Mouse (Mus musculus) cerebellum, adult 2 months (tissue): Measurements from ENCODE around the gene Tmub1. TPM values are rescaled to one million over a fixed set of nuclear protein-coding genes. Genes with fewer than 3 reads are reported as not detected.

Source experiments
- DNase-seq, 2 experiments: peaks; one replicate each; pipeline ENCODE4 v3.0.0; 2021
- H3K27ac ChIP-seq: fragments of 200-500 bp; 2 replicates; pipeline ENCODE4 v1.5.1; 2012; ENCODE audit warnings: low read length, control low read depth, inconsistent platforms; ENCODE audit not compliant: insufficient read depth
- H3K27me3 ChIP-seq: fragments of 200-500 bp; 2 replicates; pipeline ENCODE4 v1.6.1; 2012; ENCODE audit warnings: inconsistent platforms, mild to moderate bottlenecking, low read length, moderate library complexity; ENCODE audit not compliant: control insufficient read depth, insufficient read depth
- H3K4me1 ChIP-seq: fragments of 200-500 bp; 2 replicates; pipeline ENCODE4 v1.6.1; 2011; ENCODE audit warnings: low read length; ENCODE audit not compliant: control insufficient read depth, insufficient read depth
- H3K4me3 ChIP-seq: fragments of 200-500 bp; replicated peaks from 2 replicates; pipeline ENCODE3; 2011; ENCODE audit warnings: mild to moderate bottlenecking, low read depth, low read length, control low read depth; ENCODE audit not compliant: insufficient read depth
- CTCF ChIP-seq: fragments of 200-500 bp; IDR thresholded peaks from 2 replicates; pipeline ENCODE4 v1.5.1; 2011; ENCODE audit warnings: low read depth, mild to moderate bottlenecking, control low read depth, low read length, moderate library complexity, borderline replicate concordance; ENCODE audit not compliant: insufficient read depth
- POLR2A ChIP-seq: fragments of 200-500 bp; IDR thresholded peaks from 2 replicates; pipeline ENCODE4 v1.6.1; 2011; ENCODE audit warnings: low read length, control low read depth, borderline replicate concordance; ENCODE audit not compliant: insufficient read depth
- WGBS: fragments of 180-500 bp; shearing (Covaris S2); methylation state at CpG from one replicate; pipeline ENCODE4 v1.1.7; 2018; 5-methylcytosine and 5-hydroxymethylcytosine counted together
- polyA plus RNA-seq: library from polyadenylated mRNA; depleted of rRNA; stranded (reverse); fragments of >200 nt; gene quantifications from 2 replicates; pipeline ENCODE4 v1.2.3, GENCODE M21; 2012

Tmub1 gene
- polyA plus RNA-seq, 1 experiment: 60.6 TPM

- WGBS: 0% methylated on average over 5 of the region's 5 CpGs
- 0 out of 2 replicates have a peak, but pooled peaks have one; percentile 11 for TF ChIP-seq POLR2A
- no peak for TF ChIP-seq CTCF
Measured at GRCm38 (mm10) chr5:24453283-24453984, 5.8 kb upstream of the Tmub1 start.

GRCm38 (mm10) chr5:24452691-24453233, 5.1 kb upstream of the Tmub1 start:
- Histone ChIP-seq H3K4me1 (peaks cover 31% of the 10 kb centered on the region), H3K27ac (peak overlapping the region; percentile 79), H3K27me3 (no peaks in the 10 kb centered on the region), H3K4me3 (peak overlapping the region; percentile 89)
- WGBS: under 1% methylated on average over 29 of the region's 29 CpGs
- DNase-seq: peak in 1 of 2 experiments; percentile 54
- no peak for TF ChIP-seq CTCF
- TF ChIP-seq POLR2A: no peak

More at GRCm38 (mm10) chr5:24453283-24453984, 5.8 kb upstream of the Tmub1 start:
- peak; percentile 89 to 91 for DNase-seq
- peaks cover 31% of the 10 kb centered on the region for H3K4me1 ChIP-seq
- peak overlapping the region; percentile 89 for H3K4me3 ChIP-seq
- H3K27ac ChIP-seq: peak overlapping the region; percentile 79
- H3K27me3 ChIP-seq: no peaks in the 10 kb centered on the region

GRCm38 (mm10) chr5:24452030-24452690, 4.5 kb upstream of the Tmub1 start, which contains the start of gene Agap3:
Gene Agap3 (plus strand): TSS chr5:24452177.
- H3K27me3 ChIP-seq: no peaks in the 10 kb centered on the region
- H3K4me3 ChIP-seq: peak within 1 kb of the TSS; percentile 89
- H3K4me1 ChIP-seq: peaks cover 25% of the 10 kb centered on the region
- under 1% methylated on average over 58 of the region's 85 CpGs for WGBS
- H3K27ac ChIP-seq: peak within 1 kb of the TSS; percentile 79
- DNase-seq: peak; percentile 59 to 68
- TF ChIP-seq CTCF: no peak
- no peak for TF ChIP-seq POLR2A

- peak; percentile 86 to 91 for DNase-seq
- 3% methylated on average over 64 of the region's 66 CpGs for WGBS
- H3K4me1 ChIP-seq: peaks cover 20% of the 10 kb centered on the region
- no peaks in the 10 kb centered on the region for H3K27me3 ChIP-seq
- peak overlapping the region; percentile 89 for H3K4me3 ChIP-seq
- no peak for TF ChIP-seq CTCF
- peak; percentile 46; the same call in 1 of the 2 replicates for TF ChIP-seq POLR2A
- peak overlapping the region; percentile 34; the same call in 1 of the 2 replicates for H3K27ac ChIP-seq
Measured at GRCm38 (mm10) chr5:24451264-24452029, 3.8 kb upstream of the Tmub1 start.

- WGBS: 93% methylated on average over 7 of the region's 7 CpGs
Measured at GRCm38 (mm10) chr5:24446630-24447029, 1.0 kb downstream of the Tmub1 start.

GRCm38 (mm10) chr5:24445428-24446080, 2.1 kb downstream of the Tmub1 start:
- H3K27me3 ChIP-seq: no peaks in the 10 kb centered on the region
- peak in 1 of 2 experiments; percentile 46 for DNase-seq
- H3K4me1 ChIP-seq: peaks cover 7% of the 10 kb centered on the region
- H3K27ac ChIP-seq: peak overlapping the region; percentile 72
- TF ChIP-seq CTCF: no peak
- peak overlapping the region; percentile 66 for H3K4me3 ChIP-seq
- 27% methylated on average over 20 of the region's 20 CpGs for WGBS

More at GRCm38 (mm10) chr5:24446630-24447029, 1.0 kb downstream of the Tmub1 start:
- Histone ChIP-seq H3K27ac (no peak overlapping the region), H3K4me1 (peaks cover 7% of the 10 kb centered on the region), H3K27me3 (no peaks in the 10 kb centered on the region), H3K4me3 (no peak overlapping the region)
- TF ChIP-seq CTCF (no peak), POLR2A (no peak)
- DNase-seq: no peak
